Mouse (Mus musculus) liver (tissue): ENCODE results near the gene Ripor2.
"Not testable (repeated sequence)": the region's sequence is repeated elsewhere in the genome, so short reads cannot be mapped to it uniquely, and the experiment has no call there.

Experiments used
- DNase-seq: peaks from one replicate; pipeline ENCODE4 v3.0.0-alpha.2; 2020; ENCODE audit warnings: mixed read lengths

The Ripor2 gene

DNA sequence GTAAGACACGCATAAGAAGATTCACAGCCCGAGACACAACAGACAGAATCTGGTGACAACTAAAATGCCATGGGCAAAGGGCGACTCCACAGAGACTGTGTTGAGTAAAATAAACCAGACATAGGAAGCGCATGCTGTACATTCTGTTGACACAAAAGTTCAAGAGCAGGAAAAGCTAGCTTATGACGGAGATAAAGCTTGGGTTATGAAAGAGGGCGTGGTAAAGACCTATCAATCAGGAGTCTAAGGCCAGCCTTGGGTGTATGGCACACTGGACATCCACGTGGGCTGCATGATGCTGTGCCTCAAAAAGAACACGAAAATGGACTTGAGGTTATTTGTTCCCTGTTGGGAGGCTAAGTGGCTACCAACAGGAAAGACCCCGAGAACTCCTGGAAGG is 134.5 kb downstream of the Ripor2 start:
- no peak for DNase-seq

DNA sequence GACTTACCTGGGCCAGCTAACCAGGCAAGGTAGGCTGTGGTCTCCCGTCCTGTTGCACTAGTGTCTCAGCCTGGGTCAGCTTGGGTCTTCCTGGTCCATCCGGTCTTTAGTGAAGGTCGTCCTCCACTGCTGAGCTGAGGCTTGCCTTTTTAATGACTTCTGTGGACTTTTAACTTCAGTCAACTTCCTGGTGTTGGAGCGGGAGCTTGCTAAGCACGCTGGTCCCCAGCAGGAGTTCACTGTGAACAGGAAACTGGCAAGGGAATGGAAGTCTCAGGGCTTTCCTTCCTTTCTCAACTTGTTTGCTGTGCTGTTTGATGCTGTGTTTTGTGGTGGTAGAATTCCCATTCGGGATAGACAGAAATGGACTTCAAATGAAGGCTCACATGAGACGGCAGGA is 135.7 kb downstream of the Ripor2 start:
- DNase-seq: no peak

DNA sequence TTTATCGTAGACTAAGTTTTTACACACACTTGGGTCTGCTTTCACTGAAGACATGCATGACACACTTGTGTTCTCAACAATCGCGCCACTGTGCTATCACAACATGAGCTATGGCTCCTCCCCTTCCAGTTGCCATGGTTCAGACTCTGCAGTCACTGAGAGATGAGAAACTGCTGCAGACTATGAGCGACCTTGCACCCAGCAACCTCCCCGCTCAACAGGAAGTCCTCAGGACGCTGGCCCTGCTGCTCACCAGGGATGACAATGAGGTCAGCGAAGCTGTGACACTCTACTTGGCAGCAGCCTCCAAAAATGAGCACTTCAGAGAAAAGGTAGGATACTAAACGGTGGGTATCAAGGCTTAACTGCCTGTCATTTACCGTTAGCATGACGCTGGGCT is 139.5 kb downstream of the Ripor2 start:
- no peak for DNase-seq

DNA sequence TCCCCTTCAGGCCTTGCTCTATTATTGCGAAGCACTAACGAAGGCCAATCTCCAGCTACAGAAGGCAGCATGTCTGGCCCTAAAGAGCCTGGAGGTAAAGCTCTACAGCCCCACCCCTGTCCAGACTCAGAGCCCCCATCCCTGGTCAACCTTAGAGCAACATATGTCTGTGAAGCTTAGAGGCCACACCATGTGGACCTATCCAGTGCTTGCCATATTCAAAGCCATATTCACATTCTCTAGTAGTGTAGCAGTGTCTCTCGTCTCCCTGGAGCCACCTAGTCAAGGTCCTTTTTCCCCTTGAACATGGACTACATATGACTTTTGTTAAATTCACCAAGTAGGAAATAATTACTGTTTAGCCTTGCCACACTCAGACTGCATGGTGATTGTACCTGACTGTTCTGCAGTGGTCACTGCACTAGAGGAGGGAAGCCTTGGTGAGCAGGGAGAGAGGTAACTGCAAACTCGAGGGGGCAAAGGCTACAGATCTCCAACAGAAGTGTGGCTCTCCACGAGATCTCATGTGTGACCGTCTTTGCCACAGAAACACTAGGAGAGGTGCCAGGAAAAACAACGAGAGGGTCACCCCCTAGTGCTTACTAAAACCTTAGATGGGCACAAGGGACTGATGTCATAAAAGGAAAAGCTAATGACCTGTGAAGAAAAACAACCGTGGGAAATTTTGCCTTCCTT is 141.9 kb downstream of the Ripor2 start:
- no peak for DNase-seq

DNA sequence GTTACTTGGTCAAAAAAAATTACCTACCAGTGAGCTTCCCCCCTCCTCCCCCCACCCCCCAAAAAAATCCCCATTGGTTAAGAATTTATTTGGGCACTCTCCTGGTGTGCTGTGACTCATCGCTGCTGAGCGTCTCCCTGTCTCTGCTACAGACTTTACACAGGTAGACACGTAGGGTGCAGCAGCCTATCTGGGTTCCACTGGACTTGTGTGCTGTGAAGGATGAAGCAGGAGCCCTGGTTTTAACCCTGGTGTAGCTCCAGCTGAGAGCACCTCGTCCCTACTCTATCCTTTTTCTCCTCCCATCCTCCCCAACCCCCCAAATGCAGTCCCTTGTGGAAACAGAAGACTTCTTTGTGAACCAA is 142.4 kb downstream of the Ripor2 start:
- DNase-seq: no peak

DNA sequence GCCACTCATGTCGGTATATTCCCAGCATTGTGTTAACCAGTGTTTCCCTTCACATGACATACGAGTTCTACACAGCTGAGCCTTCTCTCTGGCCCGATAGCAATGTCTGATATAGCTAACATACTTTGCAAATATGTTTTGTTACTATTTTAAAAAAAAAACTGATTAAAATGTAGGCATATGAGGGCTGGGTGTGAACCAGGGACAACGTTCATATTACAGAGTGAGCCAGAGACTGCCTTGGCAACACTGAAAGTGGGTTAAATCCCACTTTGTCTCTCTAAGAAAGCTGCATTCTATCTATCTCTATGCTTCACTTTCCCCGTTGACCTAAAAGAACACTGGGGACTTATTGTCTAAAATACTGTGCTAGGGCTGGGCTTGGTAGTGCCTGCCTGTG is 147.1 kb downstream of the Ripor2 start:
- DNase-seq: no peak

DNA sequence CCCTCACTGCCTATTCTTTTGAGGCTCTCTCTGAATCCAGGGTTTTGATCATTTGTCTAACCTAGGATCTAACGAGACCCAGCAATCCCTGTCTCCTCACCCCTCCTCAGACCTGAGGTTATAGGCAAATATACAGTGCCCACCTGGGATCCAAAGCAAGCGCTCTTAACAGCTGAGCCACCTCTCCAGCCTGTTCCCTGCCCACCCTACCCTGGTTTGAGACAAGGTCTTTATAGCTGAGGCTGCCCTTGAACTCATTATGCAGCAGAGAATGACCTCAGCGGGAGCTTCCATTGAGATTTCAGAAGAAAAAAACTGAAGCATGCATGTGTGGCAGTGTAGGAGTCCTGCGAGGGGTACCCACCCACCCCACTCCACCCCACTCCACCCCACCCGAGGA is 152.5 kb downstream of the Ripor2 start:
- DNase-seq: no peak

DNA sequence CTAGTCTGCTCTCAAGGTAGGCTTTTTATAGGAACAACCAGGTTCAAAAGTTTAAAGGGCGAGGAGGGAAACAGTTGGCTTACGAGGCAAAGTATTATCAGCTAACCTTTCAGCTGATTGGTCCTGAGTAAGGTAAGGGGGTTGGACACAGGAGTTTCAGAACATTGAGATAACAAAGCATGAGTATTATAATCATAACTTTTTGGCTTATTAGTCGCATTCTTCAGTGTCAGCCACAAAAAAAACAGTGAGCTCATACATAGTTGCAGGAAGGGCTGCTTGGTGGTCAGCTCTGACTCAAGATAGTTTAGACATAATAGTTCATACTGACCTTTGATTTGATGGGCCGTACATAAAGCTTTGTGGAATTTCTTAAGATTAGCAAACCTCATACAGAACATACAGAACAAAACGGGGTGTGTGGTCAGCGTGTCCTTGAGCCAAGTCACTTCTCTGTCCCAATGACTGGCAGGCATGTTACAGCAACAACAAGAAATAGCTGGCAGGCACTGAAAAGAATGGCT is 153.7 kb downstream of the Ripor2 start:
- DNase-seq: no peak

DNA sequence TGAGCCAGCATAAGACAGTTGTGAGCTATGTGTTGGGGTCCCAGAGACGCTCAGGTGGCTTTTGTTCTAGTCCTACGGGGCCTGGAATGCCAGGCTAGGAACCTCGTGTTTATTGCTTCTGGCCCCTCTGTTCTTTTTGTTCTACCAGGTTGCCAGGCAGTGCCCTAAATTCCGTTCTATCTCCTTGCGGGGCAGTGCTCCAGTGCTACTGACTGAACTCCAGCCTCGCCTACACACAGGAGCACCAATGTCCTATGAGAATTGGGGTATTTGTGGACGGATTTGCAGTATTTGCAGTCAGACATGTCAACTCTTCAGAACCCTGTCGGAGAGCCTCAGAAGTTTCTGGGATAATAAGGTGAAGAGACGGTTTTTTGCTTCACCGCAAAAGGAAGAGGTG is 159.0 kb downstream of the Ripor2 start, which contains the start of gene Armh2:
Gene Armh2, plus strand, starts transcription at position 205 of the 400 bp plus-strand sequence.
- no peak for DNase-seq

DNA sequence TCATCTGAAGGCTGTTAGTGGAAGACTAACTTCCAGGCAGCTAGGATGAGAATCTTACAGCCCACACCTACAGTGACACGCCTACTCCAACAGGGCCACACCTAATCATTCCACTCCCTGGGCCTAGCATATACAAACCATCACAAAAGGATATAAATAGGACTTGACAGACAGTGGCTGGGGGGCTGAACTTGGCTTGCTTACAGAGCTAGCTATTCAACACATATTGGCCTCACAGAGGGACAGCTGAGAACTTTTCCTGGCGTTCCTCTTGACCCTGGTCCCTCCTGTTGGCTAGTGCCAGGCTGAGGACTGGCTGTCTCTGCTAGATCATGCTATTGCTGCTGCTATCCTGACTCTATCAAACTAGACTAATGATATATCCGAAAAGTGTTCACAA is 165.8 kb downstream of the Ripor2 start:
- DNase-seq: no peak

DNA sequence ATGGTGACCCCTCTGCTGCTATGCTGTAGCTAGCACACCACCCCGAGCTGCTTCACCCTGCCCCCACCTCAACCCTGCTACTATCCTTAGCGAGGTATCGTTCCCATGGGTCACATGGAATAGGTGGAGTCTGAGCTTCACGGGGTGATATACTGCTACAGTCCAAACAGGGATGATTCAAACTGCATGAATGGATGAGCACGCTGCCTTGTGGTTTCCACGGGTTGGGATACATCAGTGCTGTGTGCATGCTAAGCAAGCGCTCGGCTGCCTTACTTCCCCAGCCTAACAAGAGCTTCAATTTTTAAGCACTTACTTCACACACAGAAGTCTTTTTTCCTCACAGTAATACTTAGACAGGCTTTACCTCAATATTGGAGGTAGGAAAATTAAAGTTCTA is 168.8 kb downstream of the Ripor2 start:
- DNase-seq: no peak

DNA sequence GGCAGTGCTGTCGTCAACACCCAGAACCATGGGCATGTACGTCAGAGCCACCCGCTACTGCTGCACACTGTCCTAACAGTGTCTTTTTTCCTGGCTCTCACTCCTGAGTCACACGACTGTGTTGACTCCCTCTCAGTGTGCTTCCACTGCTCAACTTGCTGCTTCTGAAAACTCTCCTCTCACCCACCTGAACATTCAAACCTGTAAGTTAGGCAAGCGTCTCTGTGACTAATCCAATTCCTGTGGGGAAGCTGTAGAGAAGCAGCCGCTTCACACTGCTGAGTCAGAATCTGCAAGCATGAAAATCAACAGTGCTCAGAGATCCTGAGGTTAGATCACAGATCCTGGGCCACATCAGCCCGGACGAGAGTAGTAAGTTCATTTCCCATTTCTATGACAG is 169.4 kb downstream of the Ripor2 start:
- no peak for DNase-seq

DNA sequence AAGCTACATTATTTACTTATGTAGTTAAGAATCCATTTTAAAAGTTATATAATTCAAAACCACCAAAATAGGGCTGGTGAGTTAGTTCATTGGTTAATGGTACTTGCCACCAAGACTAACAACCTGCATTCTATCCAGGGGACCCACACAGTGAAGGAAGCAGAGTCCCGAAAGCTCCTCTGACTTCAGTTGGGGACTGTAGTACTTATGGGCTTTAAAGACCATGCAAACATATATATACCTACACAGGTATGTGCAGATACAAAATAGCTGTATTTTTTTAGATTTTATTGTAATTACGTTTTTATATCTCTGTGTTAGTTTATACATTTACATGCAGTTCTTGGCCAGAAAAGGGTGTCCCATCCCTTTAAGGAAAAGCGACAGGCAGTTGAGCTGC is 174.8 kb downstream of the Ripor2 start:
- DNase-seq: no peak

DNA sequence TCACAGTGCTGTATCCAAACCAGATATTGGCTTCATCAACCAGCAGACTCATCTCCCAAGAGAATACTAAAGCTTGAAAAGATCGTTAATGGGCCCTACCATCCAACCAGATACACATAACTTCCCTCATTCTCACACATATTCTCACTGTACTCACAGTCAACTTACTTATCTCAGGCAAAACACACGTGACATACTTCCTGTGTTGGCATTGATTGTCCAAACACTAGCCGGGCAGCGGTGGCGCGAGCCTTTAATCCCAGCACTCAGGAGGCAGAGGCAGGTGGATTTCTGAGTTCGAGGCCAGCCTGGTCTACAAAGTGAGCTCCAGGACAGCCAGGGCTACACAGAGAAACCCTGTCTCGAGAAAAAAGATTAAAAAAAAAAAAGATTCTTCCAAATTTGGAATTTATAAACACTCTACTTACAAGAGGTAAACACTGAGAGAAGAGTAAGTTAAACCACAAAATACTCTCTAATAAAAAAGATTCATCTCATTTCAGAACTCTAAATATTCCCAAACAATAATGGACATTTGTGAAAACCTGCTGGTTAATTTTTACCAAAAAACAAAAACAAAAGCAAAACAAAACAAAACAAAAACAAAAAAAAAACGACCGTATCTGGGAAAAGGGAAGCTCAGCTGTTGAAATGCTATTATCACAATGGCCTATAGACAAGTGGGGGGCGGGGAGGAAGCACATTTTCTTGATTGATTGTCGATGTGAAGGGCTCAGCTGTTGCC is 176.0 kb downstream of the Ripor2 start:
- DNase-seq: no peak

DNA sequence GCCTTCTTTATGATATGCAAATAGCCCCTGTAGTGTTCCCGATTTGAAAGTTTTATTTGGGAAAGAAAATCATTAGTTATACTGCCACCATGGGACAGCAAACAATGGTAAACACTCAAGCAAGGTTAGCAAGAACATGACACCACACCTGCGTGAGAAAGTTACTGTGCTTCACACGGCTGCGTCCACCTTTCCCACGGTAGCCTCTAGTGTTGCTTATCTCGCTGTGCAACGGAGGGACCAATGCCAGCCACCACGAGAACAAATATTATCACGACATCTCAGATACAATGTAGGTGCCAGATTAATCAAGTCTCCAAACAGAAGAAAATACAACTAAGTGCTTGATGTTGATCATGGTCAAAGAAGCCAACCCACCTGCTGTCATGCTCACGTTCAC is 177.5 kb downstream of the Ripor2 start:
- DNase-seq: no peak

DNA sequence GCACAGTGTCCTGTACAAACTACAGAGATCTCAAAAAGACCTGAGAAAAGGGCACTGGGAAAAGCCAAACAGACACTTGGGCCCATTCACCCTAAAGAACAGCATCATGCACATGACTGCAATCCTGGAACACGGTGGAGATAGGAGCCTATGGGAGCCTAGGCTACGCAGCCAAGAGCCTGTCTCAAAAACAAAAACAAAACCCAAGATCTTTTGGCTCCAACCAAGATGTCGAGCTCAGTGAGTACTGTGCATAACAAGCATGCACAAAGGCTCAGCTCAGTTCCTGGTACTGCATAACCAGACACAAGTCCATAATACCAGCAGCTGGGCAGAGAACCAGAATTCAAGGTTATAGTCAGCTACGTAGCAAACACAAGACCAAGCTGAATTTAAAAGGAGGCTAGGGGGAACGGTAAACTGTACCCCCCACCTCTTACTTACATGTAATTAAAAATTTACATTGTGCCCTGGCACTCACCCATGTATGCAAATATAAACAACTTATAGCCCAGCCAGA is 178.4 kb downstream of the Ripor2 start:
- DNase-seq: no peak

DNA sequence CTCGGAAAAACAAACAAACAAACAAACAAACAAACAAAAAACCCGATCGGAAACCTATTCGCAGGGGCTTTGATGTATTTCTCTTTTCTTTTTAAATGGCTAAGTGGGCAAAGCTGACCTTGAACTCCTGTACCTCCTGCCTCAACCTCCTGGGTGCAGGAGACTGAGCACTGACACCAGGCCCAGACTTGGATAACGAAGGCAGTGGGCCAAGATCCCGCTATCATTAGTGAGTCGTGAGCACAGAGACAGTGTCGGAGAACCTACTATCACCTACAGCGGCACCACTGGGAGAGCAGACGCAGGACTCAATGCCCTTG is 179.1 kb downstream of the Ripor2 start:
- no peak for DNase-seq

DNA sequence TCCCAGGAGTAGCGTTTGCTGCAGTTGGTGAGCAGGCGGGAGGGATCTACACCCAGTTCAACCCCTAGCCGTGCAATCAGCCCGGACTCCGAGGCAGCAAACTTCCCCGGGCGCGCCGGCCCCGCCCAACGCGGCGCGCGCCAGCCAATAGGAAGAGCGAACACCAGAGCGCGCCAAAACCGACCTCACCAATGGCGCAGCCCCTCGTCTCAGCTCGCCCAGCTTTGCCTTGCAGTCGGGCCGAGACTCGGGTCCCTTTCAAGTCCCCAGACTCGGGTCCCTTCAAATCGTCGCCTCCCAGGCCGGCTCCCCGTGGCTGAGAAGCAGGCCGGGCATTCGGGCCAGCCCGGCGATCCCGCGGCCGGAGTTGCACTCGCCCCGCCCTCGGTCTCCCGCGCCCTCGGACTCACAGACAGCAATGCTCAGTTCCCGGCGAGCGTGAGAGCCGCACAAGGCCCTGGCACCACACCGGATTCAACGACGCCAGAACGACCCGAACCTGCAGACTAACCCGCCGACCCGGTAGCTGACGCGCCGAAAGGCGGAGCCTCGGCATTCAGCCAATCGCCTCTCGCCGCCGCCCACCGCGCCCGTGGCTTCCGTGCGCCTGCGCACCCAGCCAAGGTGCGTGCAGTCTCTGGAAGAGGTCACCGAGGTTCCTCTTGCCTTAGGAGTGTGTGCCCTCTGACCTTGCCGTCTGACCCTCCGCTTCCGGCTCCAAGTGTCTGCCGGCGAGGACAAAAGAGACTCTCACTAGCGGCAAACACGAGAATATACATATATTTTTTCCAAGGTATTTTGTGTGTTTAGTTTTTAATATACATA is 179.6 kb downstream of the Ripor2 start, which contains the start of gene Gmnn:
Gene Gmnn, minus strand, starts transcription at position 521 of the 825 bp plus-strand sequence.
- peak; percentile 95 for DNase-seq

DNA sequence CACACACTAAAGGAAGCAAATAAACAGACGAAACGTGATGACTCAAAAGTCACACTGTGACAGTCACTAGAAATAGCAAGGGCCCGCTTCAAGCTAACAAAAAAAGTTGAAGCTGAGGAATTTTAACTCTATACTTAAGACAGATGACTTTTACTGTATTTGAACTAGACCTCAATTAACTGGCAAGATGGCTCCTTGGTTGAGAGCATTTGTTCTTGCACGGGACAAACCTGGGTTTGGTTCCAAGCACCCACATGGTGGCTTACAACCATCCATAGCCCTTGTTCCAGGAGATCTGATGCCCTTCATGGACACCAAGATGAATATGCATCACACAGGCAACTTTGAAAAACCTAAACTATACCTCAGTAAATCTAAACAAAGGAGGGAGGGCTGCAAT is 180.3 kb downstream of the Ripor2 start:
- DNase-seq: no peak

DNA sequence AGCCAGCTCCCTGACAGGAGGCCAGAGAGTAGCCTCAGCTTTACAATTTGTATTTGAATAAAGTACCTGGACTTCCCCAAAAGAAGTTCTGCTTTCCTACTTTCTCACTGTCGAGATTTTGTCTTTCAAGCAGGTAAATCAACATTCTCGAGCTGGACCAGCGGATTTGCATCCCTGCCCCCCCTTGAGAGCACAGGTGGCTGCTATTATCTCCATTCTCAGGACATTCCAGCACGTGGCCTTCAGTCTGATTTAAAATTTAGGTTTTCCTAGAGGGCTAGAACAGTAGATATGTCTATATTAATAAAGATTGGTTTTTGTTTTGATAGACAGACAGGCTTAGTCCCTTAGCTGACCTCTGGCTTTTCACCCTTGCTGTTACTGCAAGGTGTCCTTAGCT is 185.8 kb downstream of the Ripor2 start:
- not testable (repeated sequence) for DNase-seq

DNA sequence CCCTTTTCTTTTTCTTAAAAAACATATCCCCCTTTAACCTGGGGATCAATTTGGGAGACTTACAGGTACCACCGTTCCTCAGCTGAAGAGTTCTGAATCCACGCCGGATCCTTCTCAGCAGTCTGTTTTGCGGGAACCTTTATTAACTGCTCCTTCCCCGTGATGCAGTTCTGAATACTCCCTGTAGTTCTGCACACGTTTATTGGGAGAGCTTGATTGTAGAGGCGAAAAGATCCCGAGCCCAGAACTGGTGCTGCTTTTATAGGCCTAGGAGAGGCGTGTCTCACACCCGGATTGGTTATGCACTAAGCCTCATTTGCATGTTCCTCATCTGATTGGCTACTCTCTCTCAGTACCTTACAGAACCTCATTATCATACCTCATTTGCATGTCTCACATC is 189.5 kb downstream of the Ripor2 start:
- DNase-seq: not testable (repeated sequence)

DNA sequence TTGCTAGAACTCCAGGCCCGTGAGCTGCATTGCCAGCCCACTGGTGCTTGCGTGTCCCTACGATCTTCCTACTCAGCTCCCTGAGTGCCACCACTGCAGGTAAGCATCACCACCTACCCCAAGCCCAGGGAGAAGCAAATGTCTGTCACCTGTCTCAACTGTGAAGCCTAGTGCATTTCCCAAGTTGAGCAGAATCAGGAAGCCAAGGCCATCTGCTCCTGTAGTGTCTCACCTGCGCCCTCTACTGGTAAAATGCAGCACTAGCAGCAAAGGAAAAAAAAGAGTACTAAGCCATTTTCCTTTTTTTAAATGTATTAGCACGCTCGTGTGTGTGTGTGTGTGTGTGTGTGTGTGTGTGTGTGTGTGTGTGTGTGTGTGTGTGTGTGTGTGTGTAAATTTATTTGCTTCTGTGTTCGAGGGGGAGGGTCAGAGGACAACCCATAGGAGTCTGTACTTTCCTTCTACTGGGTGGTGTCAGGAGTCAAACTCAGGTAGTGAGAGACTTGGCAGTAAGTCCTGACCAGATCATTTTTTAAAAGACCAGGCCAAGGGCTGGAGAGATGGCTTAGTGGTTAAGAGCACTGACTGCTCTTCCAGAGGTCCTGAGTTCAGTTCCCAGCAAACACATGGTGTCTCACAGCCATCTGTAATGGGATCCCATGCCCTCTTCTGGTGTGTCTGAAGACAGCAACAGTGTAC is 194.3 kb downstream of the Ripor2 start:
- DNase-seq: peak; percentile 59

DNA sequence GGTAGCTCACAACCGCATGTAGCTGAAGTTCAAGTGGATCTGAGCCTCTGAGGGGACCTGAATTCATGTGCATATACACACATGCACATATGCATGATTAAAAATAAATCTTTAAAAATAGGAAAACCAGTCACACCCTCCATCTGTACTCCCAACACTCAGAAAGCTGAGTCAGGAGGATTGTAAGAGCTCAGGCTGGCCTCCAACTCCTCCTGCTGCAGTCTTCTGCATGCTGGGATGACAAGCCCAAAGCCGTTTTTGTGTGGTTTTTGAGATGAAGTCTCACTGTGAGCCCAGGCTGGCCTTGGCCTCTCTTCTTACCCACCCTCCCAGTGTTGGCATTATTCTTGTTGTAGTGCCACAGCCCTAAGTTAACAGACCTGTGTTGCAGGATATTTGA is 196.0 kb downstream of the Ripor2 start:
- DNase-seq: no peak
